Mouse (Mus musculus) liver, adult (tissue): Measurements from ENCODE around the gene Pafah1b2.

Experiments used
- GATA4 ChIP-seq: IDR thresholded peaks from 2 replicates; pipeline ENCODE4 v1.6.1; 2014; ENCODE audit warnings: mild to moderate bottlenecking, low read length; ENCODE audit not compliant: insufficient replicate concordance

Pafah1b2 gene

DNA sequence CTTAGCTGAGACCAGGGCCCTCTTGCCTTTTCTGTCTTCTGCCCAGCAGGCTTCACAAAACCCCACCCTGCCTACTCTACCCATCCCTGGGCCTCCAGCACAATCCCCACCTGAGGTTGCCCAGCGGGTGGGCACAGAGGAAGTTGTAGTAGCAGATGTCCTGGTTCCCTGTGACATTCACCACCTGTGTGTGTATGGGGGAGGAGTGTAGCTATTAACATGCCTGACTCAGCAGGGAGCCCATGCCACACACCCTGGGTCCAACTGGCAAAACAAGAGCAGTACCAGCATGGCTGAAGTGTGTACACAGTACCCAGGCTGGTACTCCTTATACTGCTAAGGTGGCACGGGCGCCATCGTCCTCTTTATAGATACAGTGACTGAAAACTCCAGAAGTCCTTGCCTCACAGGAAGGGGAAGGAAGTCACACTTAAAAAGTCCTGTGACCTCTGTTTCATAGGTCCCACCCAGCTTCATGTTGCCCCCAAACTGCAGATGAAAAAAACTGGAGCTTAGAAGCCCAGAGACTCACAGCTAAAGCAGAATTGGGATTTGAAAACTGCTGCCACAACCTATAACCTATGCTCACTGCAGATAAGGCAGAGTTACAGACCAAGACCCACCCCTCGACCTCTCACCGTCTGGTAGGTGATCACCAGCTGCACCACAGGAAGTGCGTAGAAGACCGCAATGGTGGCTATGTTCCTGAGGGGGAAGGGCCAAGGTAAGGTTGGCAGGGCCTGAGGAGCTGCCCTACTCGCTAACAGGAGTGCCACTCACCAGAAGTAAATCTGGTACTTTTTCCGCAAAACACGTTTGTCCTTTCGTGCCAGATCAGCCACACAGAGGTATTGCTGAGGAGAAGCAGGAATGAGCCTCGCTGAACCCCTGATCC, 67.7 kb downstream of the Pafah1b2 start:
- no peak for TF ChIP-seq GATA4

DNA sequence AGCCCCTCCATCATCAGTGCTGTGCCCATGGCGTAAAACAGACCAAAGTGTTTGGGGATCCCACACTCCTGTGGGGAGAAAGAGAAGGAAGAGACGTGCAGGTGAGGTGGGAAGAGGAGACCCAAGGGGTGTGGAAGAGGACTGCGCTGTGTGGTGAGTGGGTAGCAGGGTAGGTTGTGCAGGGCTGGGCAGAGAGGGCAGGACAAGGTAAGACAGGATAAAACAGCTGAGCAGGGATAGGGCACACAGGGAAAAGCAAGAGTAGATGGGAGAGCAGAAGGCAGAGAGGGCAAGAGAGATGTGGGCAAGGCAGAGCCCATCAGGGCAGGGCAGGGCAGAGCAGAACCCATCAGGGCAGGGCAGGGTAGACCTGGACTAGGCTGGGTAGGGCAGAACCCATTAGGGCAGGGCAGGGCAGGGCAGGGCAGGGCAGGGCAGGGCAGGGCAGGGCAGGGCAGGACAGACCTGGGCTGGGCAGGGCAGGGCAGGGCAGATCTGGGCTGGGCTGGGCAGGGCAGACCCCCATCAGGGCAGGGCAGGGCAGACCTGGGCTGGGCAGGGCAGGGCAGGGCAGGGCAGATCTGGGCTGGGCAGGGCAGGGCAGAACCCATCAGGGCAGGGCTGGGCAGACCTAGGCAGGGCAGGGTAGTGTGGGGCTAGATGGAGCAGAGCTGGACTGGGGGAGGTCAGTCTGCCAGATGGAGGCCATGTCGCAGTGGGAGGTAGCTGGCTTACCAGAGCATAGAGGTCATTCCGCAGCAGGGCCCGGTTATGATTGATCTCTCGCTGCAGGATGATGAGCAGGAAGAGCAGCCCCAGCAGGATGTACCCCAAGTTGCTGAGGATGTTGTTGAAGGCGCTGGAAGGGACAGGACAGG, 68.6 kb downstream of the Pafah1b2 start:
- no peak for TF ChIP-seq GATA4

DNA sequence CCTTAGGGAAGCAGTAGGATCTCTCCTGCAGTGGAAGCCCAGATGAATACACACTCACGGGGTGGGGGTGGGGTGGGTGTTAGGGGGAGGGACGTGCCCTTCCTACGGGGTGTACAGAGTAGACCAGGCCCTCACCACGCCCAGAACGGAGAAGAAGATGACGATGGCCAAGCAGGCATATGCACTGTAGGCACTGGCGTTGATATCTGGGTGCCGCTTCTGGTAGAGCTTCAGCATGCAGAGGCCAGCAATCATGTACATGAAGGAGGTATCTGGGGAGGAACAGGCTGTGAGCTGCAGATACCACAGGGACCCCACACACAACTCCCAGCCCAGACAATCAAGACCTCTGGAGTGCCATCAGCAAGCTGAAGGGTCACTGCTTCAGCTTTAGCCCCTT, 69.6 kb downstream of the Pafah1b2 start:
- TF ChIP-seq GATA4 = no peak

DNA sequence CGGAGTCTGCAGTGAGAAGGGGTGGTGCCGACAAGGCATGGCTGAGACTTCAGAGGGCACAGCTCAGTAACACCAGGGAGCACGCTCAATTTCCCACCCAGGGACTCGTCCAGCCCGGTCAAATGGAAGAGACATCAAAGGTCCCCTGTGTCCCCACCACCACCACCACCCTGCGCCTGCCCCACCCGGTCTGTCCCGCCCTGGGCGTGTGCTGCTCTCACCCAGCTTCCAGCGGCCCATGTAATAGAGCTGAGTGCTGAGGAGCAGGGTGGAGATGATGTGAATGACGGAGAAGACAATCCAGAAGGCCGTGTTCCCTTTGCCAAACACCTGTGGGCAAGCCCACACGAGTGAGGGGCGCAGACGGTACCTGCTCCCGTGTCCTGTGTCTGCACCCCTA, 70.0 kb downstream of the Pafah1b2 start:
- no peak for TF ChIP-seq GATA4

DNA sequence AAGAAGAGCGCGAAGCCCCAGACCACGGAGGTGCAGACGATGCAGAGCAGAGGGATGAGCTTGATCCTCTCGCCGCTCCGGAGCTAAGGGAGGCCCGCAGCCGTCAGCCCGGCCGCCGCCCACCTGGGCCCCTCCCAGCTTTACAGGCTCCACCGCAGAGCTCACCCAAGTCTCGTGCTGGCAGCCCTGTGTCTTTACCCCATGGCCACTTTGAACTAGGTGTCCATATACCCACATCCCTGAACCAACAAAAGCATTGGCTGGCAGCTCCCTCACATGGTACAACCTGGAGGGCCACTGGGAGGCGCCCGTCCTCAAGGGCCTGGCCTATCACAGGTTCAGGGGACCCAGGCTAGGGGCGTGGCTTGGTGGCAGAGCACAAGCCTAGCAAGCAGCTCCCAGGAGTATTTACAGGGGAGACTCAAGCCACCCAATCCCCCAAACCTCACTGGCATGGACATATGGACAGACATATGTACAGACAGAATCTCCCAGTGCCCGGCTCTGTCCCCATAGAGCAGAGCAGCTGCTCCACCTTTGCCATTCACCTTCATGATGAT, 71.1 kb downstream of the Pafah1b2 start:
- TF ChIP-seq GATA4 = no peak

DNA sequence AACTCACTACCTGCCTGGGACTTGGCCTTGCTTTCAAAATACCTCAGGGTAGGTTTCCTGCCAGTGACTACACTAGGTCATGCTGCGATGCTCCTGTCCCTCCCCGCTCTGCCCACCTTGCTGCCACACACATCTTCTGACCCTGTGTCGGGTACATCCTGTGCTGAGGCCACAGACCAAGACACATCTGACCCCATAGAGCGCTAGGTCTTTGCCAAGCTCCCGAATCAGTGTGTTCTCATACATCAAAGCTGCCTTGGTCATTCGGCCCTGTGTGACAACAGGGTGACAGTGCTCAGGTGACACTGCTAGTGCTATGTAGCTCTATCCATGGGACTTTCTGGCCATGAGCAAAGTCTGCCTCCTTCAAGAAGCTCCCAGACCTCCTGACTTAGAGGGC, 72.7 kb downstream of the Pafah1b2 start:
- no peak for TF ChIP-seq GATA4

DNA sequence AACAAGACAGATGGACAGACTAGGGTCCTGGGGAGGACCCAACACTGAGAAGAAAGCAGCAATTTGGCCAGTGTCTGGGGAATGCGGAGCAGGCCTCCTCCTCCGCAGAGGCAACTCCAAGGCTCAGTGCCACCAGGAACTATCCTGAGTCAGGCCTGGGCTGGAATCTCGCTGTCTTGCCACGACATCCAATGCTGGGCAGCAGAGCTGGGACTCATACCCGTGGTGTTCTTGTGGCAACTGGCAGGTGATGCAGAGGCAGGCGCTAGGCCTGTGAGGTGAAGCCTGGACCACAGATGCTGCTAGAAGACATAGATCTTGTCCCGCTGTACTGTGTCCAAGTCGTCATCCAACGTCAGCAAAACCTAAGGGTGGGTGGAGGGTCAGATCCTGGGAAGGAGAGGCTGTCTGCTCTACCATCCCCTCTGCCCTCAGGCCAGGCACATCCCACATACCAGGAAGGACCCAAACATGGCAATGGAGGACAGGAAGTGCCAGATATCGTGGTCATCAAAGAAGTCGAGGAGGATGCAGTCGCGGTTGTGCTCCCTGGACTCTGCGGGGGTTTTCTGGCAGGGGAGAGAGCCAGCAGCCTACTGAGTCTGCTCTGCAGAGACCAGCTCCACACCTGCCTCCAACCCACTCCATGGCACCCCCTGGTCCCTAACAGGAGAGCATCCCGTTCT, 73.4 kb downstream of the Pafah1b2 start:
- no peak for TF ChIP-seq GATA4

DNA sequence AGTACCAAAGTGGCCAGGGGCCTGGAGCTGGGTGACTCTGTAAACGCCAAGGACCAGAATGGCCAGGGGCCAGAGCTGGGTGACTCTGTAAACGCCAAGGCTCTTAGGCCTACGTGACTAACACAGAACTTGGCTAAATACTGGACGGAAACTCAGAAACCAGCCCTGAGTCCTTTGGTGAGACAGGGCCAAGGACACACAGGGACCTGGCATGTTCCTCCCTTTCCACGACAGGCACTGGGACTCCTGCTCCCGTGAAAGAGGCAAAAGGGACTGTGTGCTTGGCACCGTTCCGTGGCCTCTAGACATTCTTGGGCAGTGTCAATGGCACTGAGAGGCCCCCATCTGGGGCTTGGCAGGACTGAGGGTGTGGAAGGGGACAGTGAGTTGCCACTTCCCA, 74.4 kb downstream of the Pafah1b2 start:
- no peak for TF ChIP-seq GATA4

DNA sequence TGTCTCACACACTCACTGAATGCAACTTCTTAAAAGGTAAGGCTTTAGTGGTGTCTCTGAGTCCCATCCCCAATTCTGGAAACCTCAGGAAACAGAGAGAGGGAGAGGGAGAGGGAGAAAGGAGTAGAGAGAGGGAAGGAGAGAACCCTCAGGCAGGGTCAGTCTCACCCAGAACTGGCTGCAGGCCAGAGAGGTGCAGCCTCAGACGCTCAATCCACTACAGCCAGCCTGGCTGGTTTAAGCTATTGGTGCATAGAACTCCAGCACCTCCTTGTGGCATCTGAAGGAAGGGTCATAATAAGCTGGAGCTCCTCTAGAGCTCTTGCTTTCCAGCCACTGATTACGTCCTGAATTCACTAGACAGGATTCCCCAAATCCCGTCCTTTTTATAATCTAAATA, 75.6 kb downstream of the Pafah1b2 start:
- no peak for TF ChIP-seq GATA4

DNA sequence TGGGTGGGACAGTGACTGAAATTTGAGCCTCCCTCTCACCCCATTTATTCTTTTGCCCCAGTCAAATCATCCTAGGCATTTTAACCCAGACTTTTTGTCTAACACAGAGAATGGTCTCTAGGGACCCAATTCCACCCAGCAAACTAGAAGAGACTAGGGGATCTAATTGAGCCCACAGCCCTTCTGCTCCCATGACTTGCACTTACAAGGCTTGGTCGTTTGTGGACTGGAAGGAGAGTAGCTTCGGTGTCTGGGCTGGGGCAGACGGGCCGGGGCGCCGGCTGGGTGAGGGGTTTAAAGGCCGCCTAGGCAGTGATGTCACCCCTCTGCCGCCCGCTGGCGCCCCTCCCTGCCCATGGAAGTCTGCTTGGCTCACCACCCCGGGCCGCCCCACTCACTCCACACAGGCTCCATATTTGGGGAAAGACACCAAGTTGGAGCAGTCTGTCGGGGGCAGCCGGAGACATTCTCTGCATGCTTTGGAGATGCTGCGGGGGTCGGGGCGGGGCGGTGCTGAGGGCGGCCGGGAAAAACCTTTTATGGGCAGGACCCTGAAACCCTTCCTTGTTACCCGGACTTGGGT, 76.8 kb downstream of the Pafah1b2 start, which contains the start of gene Tagln:
Gene Tagln (minus strand): TSS at position 431 of the 583 bp plus-strand sequence.
- TF ChIP-seq GATA4 = no peak

DNA sequence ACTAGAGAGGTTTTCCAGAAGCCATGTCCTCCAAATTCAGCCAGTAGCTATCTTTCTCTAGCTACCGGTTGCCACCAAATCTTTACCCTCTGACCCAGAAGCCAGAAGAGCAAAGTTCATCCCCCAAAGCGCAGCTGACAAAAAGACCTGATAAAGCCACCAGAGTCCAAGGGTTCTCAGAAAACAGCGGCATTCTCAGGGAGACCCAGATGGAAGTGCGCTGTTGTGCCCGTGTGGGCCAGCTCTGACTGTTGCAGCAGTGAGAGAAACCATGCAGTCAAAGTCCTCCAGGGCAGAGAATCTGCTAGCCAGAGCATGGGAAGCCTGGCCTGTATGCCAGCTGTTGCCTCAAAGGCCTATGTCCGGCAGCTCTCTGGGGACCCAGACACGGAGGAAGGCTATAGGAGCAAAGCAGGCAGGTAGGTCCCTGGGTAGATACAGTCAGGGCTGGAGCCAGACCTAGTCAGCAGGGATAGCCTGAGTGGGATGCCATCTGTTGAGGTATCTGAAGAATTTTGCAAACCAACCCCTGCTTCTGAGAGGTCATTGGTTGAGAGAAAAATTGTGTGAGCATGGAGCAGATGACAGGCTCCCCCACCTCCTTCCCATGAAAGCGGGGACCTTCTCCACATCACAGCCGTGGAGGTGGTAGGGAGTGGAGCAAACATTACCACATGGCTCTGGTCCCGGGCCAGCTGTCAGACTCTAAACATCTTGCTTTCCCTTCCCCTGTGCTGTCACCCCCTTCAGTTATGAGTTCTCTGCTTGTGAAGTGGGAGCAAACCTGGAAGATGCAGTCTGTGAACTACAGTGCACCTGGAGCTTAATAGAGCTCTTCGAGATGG, 79.7 kb downstream of the Pafah1b2 start:
- TF ChIP-seq GATA4 = peak; percentile 76; the same call in 1 of the 2 replicates

DNA sequence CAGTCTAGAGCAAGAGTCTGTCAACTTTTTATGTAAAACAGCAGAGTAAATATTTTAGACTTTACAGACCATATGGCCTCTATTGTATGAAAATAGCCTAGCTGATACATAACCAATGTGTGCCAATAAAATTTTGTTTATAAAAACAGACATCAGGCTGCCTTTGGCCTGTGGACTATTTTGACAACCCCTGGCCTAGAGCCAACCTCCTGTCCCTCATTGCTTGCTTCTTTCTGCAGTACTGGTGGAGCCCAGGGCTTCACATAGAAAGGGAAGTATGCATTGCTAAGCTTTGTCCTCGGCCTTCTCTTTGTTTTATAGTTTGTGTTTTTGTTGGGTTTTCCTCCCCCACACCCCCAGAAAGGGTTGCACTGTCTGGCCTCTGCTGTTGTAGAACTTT, 80.5 kb downstream of the Pafah1b2 start:
- no peak for TF ChIP-seq GATA4

DNA sequence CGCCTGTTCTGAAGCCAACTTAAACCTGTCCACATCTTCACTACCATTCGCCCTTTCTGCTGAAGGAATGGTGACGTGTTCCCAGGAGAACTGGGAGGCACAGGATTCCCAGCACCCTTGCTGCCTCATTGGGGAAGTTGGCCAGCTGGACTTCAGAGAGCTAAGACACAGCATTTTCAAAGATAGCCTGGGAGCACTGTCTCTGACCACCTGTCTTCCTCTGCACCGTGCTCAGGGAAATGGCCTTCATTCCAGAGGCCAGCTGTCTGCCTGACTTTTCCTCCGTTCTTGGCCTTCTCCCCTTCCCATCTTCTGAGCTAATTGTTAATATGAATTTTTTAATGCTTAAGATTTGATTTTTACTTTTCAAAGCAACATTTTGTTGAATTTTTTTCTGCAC, 83.2 kb downstream of the Pafah1b2 start:
- no peak for TF ChIP-seq GATA4

DNA sequence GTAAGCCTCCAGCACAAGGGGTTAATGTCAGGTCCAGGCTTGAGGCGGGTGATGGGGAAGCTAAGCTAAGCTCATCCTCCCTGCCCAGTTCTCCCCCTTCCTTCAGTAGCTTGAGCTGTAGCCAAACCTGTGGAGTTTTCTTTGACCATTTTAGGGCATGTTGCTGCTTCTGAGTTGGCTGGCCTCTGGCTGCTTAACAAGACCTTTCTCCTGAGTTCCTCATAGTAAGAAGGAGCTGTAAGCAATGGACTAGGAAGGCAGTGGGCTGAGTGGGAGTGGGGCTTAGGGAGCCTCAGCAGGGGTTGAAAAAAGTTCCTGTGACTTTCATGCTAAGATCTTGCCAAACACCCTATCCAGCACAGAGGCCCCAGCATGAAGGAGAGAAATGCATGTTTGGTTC, 92.6 kb downstream of the Pafah1b2 start:
- TF ChIP-seq GATA4 = no peak
